Mouse (Mus musculus) left cerebral cortex, adult 6 months (tissue): Measurements from ENCODE around the gene Gpr179. TPM values are rescaled to one million over a fixed set of nuclear protein-coding genes. Genes with fewer than 3 reads are reported as not detected.

Experiments used
- long read RNA-seq, 2 experiments: library from polyadenylated mRNA; unstranded; transcript quantifications; one replicate each; pipeline ENCODE4 v2.0.0; 2019 to 2020
- polyA plus RNA-seq: library from polyadenylated mRNA; unstranded; fragments of <200 nt; fragmentation: Nextera tagmentation; gene quantifications from 2 replicates; pipeline ENCODE4 v1.2.3, GENCODE M21; 2021

Gpr179 gene
- 0.03 and 0.11 TPM in 2 replicates for polyA plus RNA-seq
- long read RNA-seq, experiment 1, result 0 reads
- long read RNA-seq, experiment 2, result 0 reads

GRCm38 (mm10) chr11:97352027-97352684 is at the start of gene Gpr179:
Gpr179 (minus strand) TSS chr11:97352077.

GRCm38 (mm10) chr11:97361948-97362648 is 10.2 kb upstream of the Gpr179 start, which contains the start of gene Socs7:
Socs7 (plus strand) TSS chr11:97362551.

GRCm38 (mm10) chr11:97315504-97316503 is 36.1 kb downstream of the Gpr179 start, which contains the start of gene Mrpl45:
Mrpl45 (plus strand) TSS chr11:97315716.

Other genes with a start within 250 kb of the Gpr179 start
- gene Tbx21, start 236.7 kb downstream of the Gpr179 start, polyA plus RNA-seq, result 0.14 TPM in 1 of 2 replicates, not detected in the other
- gene Tbkbp1, start 200.6 kb downstream of the Gpr179 start, polyA plus RNA-seq, result 1.2 and 2.4 TPM in 2 replicates
- 9.4 and 10.9 TPM in 2 replicates for gene Kpnb1, start 164.2 kb downstream of the Gpr179 start, polyA plus RNA-seq
- 51.0 and 70.0 TPM in 2 replicates for gene Npepps, start 71.4 kb downstream of the Gpr179 start, polyA plus RNA-seq
- 41.0 and 50.5 TPM in 2 replicates for gene Mrpl45, start 36.4 kb downstream of the Gpr179 start, polyA plus RNA-seq
- gene Socs7, start 10.5 kb upstream of the Gpr179 start, polyA plus RNA-seq, result 5.8 and 6.8 TPM in 2 replicates
- gene Arhgap23, start 63.5 kb upstream of the Gpr179 start, polyA plus RNA-seq, result 7.0 and 20.0 TPM in 2 replicates
- 0.08 TPM in 1 of 2 replicates, not detected in the other for gene 4933428G20Rik, start 148.3 kb upstream of the Gpr179 start, polyA plus RNA-seq
- gene Srcin1, start 224.1 kb upstream of the Gpr179 start, polyA plus RNA-seq, result 5.1 and 15.8 TPM in 2 replicates